Mouse (Mus musculus): Measurements from ENCODE around the gene Mrgpra6.

DNA sequence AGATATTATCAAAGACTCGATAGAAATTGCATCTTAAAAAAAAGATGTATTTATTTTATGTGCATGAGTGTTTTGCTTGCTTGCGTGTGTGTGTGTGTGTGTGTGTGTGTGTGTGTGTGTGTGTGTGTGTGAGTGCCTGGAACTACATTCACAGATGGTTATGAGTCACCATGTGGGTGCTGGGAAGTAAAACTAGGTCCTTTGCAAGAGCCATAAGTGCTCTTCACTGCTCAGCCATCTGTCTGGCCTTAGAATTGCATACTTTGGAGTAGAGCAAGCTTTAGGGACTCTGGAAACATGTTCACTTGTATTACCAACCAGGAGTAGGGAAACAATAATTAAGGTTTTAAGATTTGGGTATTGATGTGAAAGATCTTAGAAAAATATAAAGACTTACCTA lies 48.9 kb downstream of the Mrgpra6 start:
- no peak for TF ChIP-seq CTCF (IDR thresholded peaks at IDR 0.05; ENCODE audit: low read depth, low read length)
- TF ChIP-seq POLR2A (IDR thresholded peaks at IDR 0.05; ENCODE audit: extremely low read depth, insufficient read depth, low read length) = no peak
